In genomic region chr13:32929107-32929750, GRCm38 (mm10) we compare ENCODE assay signal across 17 mouse cellular contexts. TPM values are rescaled to one million over a fixed set of nuclear protein-coding genes. Genes with fewer than 3 reads are reported as not detected.
A peak's percentile ranks its signal among the peaks of the same experiment; 100 is the strongest.
DNase-seq lines count a peak whose midpoint lies in the region; ATAC-seq and TF ChIP-seq lines count a peak whose summit lies in the region.
"Had no signal": no experiment of that assay in that cellular context is flagged by ENCODE, and none has a peak within 500 bp of the region (broad histone marks: within the 10 kb centered on the region; RNA-seq: fewer than 3 reads in every experiment).

No protein-coding gene starts in this region.

- 54% methylated on average over 2 of the region's 2 CpGs for WGBS in embryonic facial prominence, embryonic 14.5 days
- 79% methylated on average over 2 of the region's 2 CpGs for WGBS in embryonic facial prominence, embryonic 10.5 days
- 10% methylated on average over 2 of the region's 2 CpGs for WGBS in spleen, adult 2 months
- 42% methylated on average over 2 of the region's 2 CpGs for WGBS in stomach, embryonic 16.5 days

- TF ChIP-seq CTCF in spleen, adult 2 months (IDR thresholded peaks at IDR 0.05; ENCODE audit: extremely low read depth, insufficient read depth, insufficient read length, insufficient replicate concordance) = no peak
- TF ChIP-seq CTCF in gastrocnemius, adult 2 months (IDR thresholded peaks at IDR 0.05) = no peak

- 0 out of 2 replicates have a peak, but pooled peaks cover 4% of the 10 kb centered on the region for H3K9me3 ChIP-seq in embryonic facial prominence, embryonic 14.5 days (ENCODE audit: control insufficient read depth, low read length)
- H3K9me3 ChIP-seq in embryonic facial prominence, embryonic 10.5 days = no peaks in the 10 kb centered on the region
- no peaks in the 10 kb centered on the region for H3K9me3 ChIP-seq in stomach, embryonic 16.5 days (replicated peaks; ENCODE audit: control insufficient read depth, low read length)
- H3K9me3 ChIP-seq: embryonic facial prominence, embryonic 15.5 days; limb, embryonic 10.5 days had no signal

- intact Hi-C loops in gastrocnemius, adult 2 months (cut with DNase I) = no loop called here

- H3K4me1 ChIP-seq in embryonic facial prominence, embryonic 14.5 days (ENCODE audit: control insufficient read depth, insufficient read depth, low read length) = no peaks in the 10 kb centered on the region
- no peaks in the 10 kb centered on the region for H3K4me1 ChIP-seq in embryonic facial prominence, embryonic 10.5 days
- peaks cover 21% of the 10 kb centered on the region for H3K4me1 ChIP-seq in spleen, adult 2 months (ENCODE audit: control insufficient read depth, insufficient read depth, insufficient read length)
- H3K4me1 ChIP-seq in stomach, embryonic 16.5 days (ENCODE audit: control insufficient read depth, insufficient read depth, low read length) = no peaks in the 10 kb centered on the region; the same call in 1 of the 2 replicates
- H3K4me1 ChIP-seq: embryonic facial prominence, embryonic 15.5 days; limb, embryonic 10.5 days had no signal

- H3K9ac ChIP-seq in embryonic facial prominence, embryonic 14.5 days (ENCODE audit: low read depth, low read length) = no peak overlapping the region
- no peak overlapping the region for H3K9ac ChIP-seq in stomach, embryonic 16.5 days (ENCODE audit: low read length)
- H3K9ac ChIP-seq: embryonic facial prominence, embryonic 15.5 days; lung, embryonic 14.5 days had no signal

- no peak for TF ChIP-seq POLR2A in spleen, adult 2 months (IDR thresholded peaks at IDR 0.05; ENCODE audit: low read depth, low read length)

- H3K4me3 ChIP-seq in embryonic facial prominence, embryonic 14.5 days (ENCODE audit: low read depth, low read length) = no peak overlapping the region
- H3K4me3 ChIP-seq in embryonic facial prominence, embryonic 10.5 days = no peak overlapping the region
- H3K4me3 ChIP-seq in spleen, adult 2 months (ENCODE audit: extremely low read depth, insufficient read depth, insufficient read length) = no peak overlapping the region
- no peak overlapping the region for H3K4me3 ChIP-seq in stomach, embryonic 16.5 days (replicated peaks; ENCODE audit: low read length)
- no peak overlapping the region for H3K4me3 ChIP-seq in gastrocnemius, adult 2 months
- H3K4me3 ChIP-seq: embryonic facial prominence, embryonic 15.5 days; layer of hippocampus, adult 2 months; limb, embryonic 10.5 days had no signal

- DNase-seq in embryonic facial prominence, embryonic 14.5 days (ENCODE audit: low spot score) = peak; percentile 19
- DNase-seq in embryonic facial prominence, embryonic 10.5 days (ENCODE audit: low spot score) = no peak
- peak in 1 of 2 experiments; percentile 38 for DNase-seq in spleen, adult 2 months (ENCODE audit: low read depth in 1 of 2, low spot score in 2 of 2)
- no peak for DNase-seq in spleen, postnatal 4 days (ENCODE audit: low spot score in 2 of 2)
- DNase-seq in lung, postnatal 10 days = peak; percentile 27
- DNase-seq in ovary, postnatal 14 days (ENCODE audit: low spot score) = no peak
- no peak for DNase-seq in gastrocnemius, adult 2 months
- DNase-seq: adrenal gland, postnatal 10 days; cerebellum, adult 9-10 months; lung, embryonic 14.5 days had no signal

- no peaks in the 10 kb centered on the region for H3K36me3 ChIP-seq in embryonic facial prominence, embryonic 14.5 days (ENCODE audit: control insufficient read depth, insufficient read depth, low read length)
- H3K36me3 ChIP-seq in embryonic facial prominence, embryonic 10.5 days (replicated peaks) = no peaks in the 10 kb centered on the region
- H3K36me3 ChIP-seq in spleen, adult 2 months (ENCODE audit: control insufficient read depth, insufficient read depth, low read length) = no peaks in the 10 kb centered on the region
- no peaks in the 10 kb centered on the region for H3K36me3 ChIP-seq in stomach, embryonic 16.5 days (ENCODE audit: control insufficient read depth, insufficient read depth, low read length)
- H3K36me3 ChIP-seq: embryonic facial prominence, embryonic 15.5 days; limb, embryonic 10.5 days had no signal

- no peaks in the 10 kb centered on the region for H3K27me3 ChIP-seq in embryonic facial prominence, embryonic 14.5 days (replicated peaks; ENCODE audit: control insufficient read depth, insufficient read depth, low read length)
- no peaks in the 10 kb centered on the region for H3K27me3 ChIP-seq in embryonic facial prominence, embryonic 10.5 days (replicated peaks; ENCODE audit: low read depth, poor library complexity, severe bottlenecking)
- no peaks in the 10 kb centered on the region for H3K27me3 ChIP-seq in spleen, adult 2 months (ENCODE audit: control insufficient read depth, insufficient read depth, low read length)
- H3K27me3 ChIP-seq in stomach, embryonic 16.5 days (ENCODE audit: control insufficient read depth, insufficient read depth, low read length) = no peaks in the 10 kb centered on the region
- H3K27me3 ChIP-seq: embryonic facial prominence, embryonic 15.5 days had no signal

- no peak overlapping the region for H3K4me2 ChIP-seq in embryonic facial prominence, embryonic 14.5 days (ENCODE audit: low read depth, low read length)
- H3K4me2 ChIP-seq in stomach, embryonic 16.5 days (ENCODE audit: low read depth, low read length) = no peak overlapping the region
- H3K4me2 ChIP-seq: embryonic facial prominence, embryonic 15.5 days; lung, embryonic 14.5 days had no signal

- H3K27ac ChIP-seq in embryonic facial prominence, embryonic 14.5 days (replicated peaks; ENCODE audit: low read depth, low read length) = no peak overlapping the region; the same call in 1 of the 2 replicates
- no peak overlapping the region for H3K27ac ChIP-seq in embryonic facial prominence, embryonic 10.5 days (replicated peaks)
- H3K27ac ChIP-seq in spleen, adult 2 months (ENCODE audit: insufficient read depth, low read length) = peak overlapping the region; percentile 88
- peak overlapping the region; percentile 55 for H3K27ac ChIP-seq in stomach, embryonic 16.5 days (ENCODE audit: low read length)
- H3K27ac ChIP-seq in gastrocnemius, adult 2 months = no peak overlapping the region
- H3K27ac ChIP-seq: embryonic facial prominence, embryonic 15.5 days; layer of hippocampus, adult 2 months; limb, embryonic 10.5 days had no signal

- no peak for ATAC-seq in embryonic facial prominence, embryonic 14.5 days (ENCODE audit: low read depth)
- ATAC-seq in stomach, embryonic 16.5 days (ENCODE audit: insufficient read depth, low FRiP score) = no peak; the same call in 1 of the 2 replicates
- ATAC-seq: inflammation-experienced regulatory T-cells, adult 6 months had no signal

RNA-seq across cellular contexts. Expression of gene Serpinb1c, which starts 31.2 kb away (rescaled TPM):
- not detected in 2 replicates for polyA plus RNA-seq in embryonic facial prominence, embryonic 14.5 days (2014; fragmentation: Nextera tagmentation; extraction: Ambion mirVana)
- polyA plus RNA-seq in embryonic facial prominence, embryonic 10.5 days (2016; fragmentation: Nextera tagmentation; extraction: Ambion mirVana) = not detected in 2 replicates
- not detected in 2 replicates for polyA plus RNA-seq in spleen, adult 2 months (2012; rRNA removed)
- not detected in 2 replicates for polyA plus RNA-seq in stomach, embryonic 16.5 days (2015; fragmentation: Nextera tagmentation; extraction: Ambion mirVana)
- 1 to 10 TPM; 1.6 to 2.3 TPM for total RNA-seq in gastrocnemius, adult 2 months (2021)
- total RNA-seq: layer of hippocampus, adult 2 months had no signal
- polyA plus RNA-seq: embryonic facial prominence, embryonic 15.5 days; heart, embryonic 14.5 days; inflammation-experienced regulatory T-cells, adult 6 months; limb, embryonic 10.5 days; lung, embryonic 14.5 days; small intestine, adult 2 months had no signal

RNA-seq across cellular contexts. Expression of gene Serpinb6b, which starts 35.8 kb away (rescaled TPM):
- polyA plus RNA-seq in embryonic facial prominence, embryonic 14.5 days (2014; fragmentation: Nextera tagmentation; extraction: Ambion mirVana) = 2.4 and 3.0 TPM in 2 replicates
- 1.1 and 1.7 TPM in 2 replicates for polyA plus RNA-seq in embryonic facial prominence, embryonic 10.5 days (2016; fragmentation: Nextera tagmentation; extraction: Ambion mirVana)
- polyA plus RNA-seq in spleen, adult 2 months (2012; rRNA removed) = 10.5 and 13.0 TPM in 2 replicates
- polyA plus RNA-seq in stomach, embryonic 16.5 days (2015; fragmentation: Nextera tagmentation; extraction: Ambion mirVana) = 4.5 and 4.8 TPM in 2 replicates
- total RNA-seq in gastrocnemius, adult 2 months (2021) = 1 to 10 TPM; 1.4 to 1.6 TPM

Comparison
In these comparisons a context has a peak if more than half of its experiments do, and no peak if none do; other contexts are left out.
1. DNase-seq: peak in embryonic facial prominence, embryonic 14.5 days (single experiment) and lung, postnatal 10 days (single experiment); none in embryonic facial prominence, embryonic 10.5 days (single experiment), spleen, postnatal 4 days (0 of 2), ovary, postnatal 14 days (single experiment) and gastrocnemius, adult 2 months (single experiment).
2. H3K27ac ChIP-seq: peak in spleen, adult 2 months (single experiment) and stomach, embryonic 16.5 days (single experiment); none in embryonic facial prominence, embryonic 14.5 days (single experiment), embryonic facial prominence, embryonic 10.5 days (single experiment) and gastrocnemius, adult 2 months (single experiment).